Mouse (Mus musculus): Measurements from ENCODE around the gene Nrxn3. TPM values are rescaled to one million over a fixed set of nuclear protein-coding genes. Genes with fewer than 3 reads are reported as not detected.
A peak's percentile ranks its signal among the peaks of the same experiment; 100 is the strongest.

Nrxn3 gene
- total RNA-seq, 2 experiments from 2014 or later: 185 to 191 TPM

DNA sequence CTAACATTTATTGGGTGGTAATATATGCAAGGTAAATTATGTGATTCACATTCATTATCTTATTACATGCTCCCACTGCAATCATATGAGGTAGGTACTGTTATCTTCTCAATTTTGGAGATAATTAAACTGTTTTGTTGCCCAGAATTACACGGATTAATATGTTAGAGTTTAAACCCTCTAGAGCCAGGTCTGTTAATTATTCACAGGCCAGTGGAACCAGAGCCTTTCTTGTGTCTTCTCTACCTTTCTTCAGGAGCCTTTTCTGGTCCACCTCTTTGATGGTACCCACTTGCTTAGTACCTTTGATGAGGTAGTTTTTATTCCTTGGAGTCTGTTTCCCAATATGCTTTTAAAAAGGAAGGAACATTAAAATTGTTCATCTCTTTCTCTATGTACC, 174.7 kb downstream of the Nrxn3 start:
- intact Hi-C loops (cut with DNase I): no loop called here
- no peak for DNase-seq (ENCODE audit: extremely low spot score in 1 of 2, low spot score in 2 of 2)

DNA sequence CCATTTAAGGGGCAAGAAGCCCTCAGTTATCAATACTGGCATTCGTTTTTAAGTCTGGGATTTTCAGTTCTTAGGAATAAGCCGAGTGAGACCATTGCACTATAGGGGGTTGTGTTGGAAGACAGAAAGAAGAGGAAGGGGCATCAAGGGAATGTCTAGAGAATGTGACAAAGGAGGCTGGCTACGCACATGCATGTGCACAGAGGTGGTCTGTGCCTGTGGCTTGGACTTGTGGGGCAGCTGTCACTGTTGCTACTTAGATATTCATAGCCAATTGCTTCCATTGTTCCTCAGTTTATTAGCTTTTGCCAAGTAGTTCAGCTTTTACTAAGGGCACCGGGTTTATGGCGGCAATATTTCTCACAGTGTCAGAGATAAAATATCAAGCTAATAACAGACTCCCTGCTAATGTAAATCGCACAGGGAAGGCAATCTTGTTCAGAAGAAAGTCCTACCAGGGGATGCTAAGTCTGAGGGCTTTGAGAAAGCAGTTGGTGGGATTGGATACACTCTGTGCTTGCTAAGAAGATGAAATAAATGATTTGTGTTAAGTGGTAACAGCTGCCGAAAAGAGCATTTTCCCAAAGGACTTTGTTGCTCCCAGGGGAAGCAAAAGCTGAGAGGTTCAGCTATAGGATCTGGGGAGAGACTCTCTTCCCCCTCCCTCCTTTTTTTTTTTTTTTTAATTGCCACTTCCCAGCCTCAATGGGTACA, 177.5 kb downstream of the Nrxn3 start:
- intact Hi-C loops (cut with DNase I): no loop called here
- DNase-seq (ENCODE audit: extremely low spot score in 1 of 2, low spot score in 2 of 2): no peak

DNA sequence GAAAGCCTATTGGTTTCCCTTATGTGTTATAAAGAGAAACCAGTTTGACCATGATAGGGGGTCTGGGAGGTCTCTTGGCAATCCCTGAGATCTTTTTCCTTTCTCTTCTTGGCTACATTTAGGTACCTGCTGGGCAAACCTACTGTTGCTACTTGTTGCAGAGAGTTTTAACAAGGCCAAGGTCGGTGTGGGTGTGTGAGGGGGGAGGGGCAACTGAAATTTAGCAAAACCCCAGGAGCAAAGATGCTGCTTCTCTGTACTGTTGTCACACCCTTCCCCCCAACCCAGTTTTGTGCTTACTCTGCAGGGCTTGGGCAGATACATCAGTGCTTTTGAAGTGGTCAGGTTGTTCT, 178.0 kb downstream of the Nrxn3 start:
- intact Hi-C loops (cut with DNase I): no loop called here
- DNase-seq (ENCODE audit: extremely low spot score in 1 of 2, low spot score in 2 of 2): no peak

DNA sequence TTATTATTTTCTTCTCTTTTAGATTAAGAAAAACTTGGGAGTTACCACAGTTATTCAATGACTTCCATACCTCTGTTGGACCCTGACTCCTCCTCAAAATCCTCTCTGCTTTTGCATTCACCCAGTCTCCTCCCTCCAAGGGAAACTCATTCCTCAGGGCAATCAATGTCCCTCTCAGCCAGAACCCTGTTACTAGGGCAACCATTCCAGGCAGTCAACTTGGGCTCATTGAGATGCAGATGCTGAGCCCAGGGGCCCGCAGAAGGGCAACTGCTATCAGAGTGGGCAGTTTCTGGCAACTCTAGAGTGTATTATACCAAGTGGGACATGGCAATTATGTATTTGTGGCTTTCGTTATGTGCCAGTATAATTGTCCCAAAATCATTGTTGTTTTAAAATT, 188.1 kb downstream of the Nrxn3 start:
- intact Hi-C loops (cut with DNase I): no loop called here
- peak; percentile 23 for DNase-seq (ENCODE audit: extremely low spot score in 1 of 2, low spot score in 2 of 2)

DNA sequence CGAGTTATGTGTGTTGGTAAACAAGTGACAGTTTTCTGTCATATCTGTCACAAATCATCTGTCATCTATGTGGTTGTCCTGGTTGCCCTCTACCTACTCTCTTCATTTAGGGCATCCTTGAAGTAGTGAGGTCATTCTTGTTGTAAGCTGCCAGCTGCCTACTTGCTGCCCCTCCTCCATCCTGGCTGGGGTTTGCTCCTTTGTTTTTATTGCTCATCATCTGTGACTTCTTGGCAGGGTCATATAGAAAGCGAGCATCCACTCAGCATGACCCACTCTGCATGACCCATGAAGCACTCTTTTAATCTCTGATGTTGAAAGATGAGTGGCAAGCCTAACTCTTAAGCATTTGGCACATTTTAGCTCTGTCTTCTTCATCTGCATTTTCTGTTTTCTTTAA, 194.1 kb downstream of the Nrxn3 start:
- intact Hi-C loops (cut with DNase I): no loop called here
- DNase-seq (ENCODE audit: extremely low spot score in 1 of 2, low spot score in 2 of 2): no peak

DNA sequence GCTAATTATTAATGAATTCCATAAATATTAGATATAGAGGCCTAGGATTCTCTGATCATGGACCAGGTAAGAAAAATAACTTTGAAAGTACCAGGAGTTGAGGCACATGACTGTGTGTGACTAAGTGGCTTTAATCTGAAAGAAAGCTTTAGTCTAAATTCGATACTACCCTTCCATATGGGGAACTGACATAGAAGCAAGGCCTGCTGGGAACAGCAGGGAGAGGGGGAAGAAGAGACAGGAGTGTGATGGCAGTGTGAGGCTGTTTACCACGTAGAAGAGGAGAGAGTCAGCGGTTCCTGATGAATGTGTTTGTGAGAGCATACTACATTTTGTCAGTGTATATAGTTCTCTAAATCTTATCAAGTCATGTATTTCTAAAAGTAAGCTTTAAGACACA, 202.2 kb downstream of the Nrxn3 start:
- no peak for DNase-seq (ENCODE audit: extremely low spot score in 1 of 2, low spot score in 2 of 2)
- intact Hi-C loops (cut with DNase I): no loop called here

DNA sequence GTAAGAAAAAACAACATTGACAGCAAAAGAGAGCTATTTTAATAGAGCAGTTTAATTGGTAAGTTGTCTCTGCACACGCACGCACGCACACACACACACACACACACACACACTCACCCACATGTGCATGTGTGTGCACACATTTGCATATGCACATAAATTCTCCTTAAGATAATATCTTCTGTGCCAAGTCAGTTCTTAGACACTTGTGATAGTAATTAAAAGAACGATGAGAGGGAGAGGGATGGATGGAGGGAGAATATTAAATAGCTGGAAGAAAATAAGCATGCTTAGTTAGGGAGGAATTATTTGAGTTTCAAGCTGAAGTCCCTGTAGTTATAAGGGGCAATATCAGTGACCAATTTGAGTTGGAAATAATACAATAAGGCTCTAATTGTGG, 203.6 kb downstream of the Nrxn3 start:
- intact Hi-C loops (cut with DNase I): no loop called here
- DNase-seq (ENCODE audit: extremely low spot score in 1 of 2, low spot score in 2 of 2): no peak

DNA sequence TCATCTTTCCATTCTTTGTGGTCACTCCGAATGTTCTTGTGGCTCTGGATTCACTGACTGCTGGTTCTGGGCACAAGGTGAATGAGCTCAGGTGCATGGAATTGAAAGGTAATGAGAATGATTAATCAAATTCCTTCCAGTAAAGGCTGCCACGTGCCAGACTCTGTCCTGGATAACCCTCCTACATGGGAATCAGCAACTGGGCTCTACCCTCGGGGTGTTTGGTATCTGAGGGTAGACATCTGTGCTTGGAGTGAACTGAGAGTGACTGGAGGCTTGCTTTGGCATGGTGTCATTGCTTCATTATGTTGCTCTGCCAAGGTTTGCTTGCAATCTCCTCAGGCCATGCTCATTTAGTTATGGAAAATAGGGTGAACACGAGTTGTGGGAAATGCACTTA, 209.0 kb downstream of the Nrxn3 start:
- DNase-seq (ENCODE audit: extremely low spot score in 1 of 2, low spot score in 2 of 2): no peak
- intact Hi-C loops (cut with DNase I): no loop called here

DNA sequence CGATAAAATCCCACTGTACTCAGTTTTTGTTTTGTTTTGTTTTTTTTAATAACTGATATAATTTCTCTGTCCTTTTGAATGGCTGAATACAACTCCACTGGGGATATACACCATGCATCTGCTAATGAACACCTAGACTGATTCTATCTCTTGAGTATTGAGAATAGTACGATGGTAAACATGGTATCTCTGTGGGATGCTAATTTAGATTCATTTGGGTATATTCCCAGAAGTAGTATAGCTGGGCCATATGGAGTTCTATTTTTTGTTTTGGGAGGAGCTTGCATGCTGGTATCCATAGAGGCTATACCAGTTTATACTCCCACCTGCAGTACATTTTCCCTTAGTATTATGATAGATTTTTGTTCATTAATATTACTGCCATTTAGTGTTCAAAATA, 217.0 kb downstream of the Nrxn3 start:
- intact Hi-C loops (cut with DNase I): no loop called here
- DNase-seq (ENCODE audit: extremely low spot score in 1 of 2, low spot score in 2 of 2): no peak

DNA sequence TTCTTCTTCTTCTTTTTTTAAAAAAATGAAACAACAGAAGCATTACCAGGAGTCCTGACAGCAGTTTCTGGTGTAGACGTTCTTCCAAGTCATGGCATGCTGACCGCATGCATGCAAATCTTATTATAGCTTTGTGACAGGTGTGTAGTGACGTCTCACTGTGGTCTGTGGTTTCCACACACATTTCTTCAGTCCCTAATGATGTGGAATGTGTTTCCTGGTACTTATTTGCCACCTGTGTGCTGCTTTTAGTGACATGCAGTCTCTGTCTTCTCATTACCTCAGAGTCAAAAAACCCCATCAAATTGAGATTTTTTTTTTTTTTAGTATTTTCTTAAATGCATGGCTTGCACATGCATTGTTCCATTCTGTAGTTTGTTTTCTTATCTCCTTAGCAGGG, 222.3 kb downstream of the Nrxn3 start:
- intact Hi-C loops (cut with DNase I): no loop called here
- DNase-seq (ENCODE audit: extremely low spot score in 1 of 2, low spot score in 2 of 2): no peak

DNA sequence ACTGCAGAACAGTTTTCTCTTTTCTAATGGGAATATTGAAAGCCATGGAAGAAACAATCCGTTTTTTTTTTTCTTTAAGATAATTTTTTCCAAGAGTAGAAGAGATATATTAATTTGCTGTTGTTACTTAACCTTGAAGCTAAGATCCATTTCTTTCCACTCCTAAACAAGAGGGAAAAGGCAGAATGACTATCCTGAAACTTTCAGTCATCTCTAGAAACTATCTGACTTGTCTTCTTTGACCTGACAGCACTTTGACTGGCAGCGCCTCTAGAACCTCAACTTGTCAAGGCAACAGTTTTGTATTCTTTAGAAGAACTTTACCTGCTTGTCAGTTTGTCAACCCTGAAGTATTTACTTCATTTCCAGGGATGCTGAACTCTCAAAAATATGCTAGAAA, 227.2 kb downstream of the Nrxn3 start:
- DNase-seq (ENCODE audit: extremely low spot score in 1 of 2, low spot score in 2 of 2): no peak
- intact Hi-C loops (cut with DNase I): no loop called here

DNA sequence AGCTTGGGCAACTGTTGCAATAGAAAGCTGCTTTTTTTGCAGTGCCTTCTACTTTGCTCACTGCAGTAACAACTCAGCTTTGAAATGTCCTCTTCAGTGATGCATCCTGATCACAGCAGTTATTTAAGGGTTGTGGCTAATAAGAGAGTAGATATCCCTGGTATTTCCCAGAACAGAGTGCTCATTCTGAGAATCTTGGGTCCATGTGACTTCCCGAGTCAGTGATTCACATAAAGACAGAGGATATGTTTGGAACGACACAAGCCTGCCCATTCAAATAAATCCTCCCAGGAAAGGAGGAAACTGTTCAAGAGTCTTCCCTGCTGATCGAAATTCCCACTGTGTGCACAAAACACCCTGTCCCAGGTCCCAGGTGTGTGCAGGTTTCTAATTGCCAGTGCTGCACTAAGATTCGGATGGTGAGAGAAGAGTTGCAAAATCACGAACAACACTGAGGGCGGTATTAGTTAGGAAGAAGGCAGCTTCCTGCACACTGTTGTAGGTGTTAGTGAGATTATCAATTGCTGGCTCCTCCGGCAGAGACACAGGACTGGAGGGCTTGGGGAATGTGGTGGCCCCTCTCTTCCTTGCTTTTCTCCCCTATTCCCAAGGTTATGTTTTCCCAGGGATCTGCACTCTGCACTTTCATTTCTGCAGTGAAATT, 230.4 kb downstream of the Nrxn3 start:
- no peak for DNase-seq (ENCODE audit: extremely low spot score in 1 of 2, low spot score in 2 of 2)
- intact Hi-C loops (cut with DNase I): no loop called here

DNA sequence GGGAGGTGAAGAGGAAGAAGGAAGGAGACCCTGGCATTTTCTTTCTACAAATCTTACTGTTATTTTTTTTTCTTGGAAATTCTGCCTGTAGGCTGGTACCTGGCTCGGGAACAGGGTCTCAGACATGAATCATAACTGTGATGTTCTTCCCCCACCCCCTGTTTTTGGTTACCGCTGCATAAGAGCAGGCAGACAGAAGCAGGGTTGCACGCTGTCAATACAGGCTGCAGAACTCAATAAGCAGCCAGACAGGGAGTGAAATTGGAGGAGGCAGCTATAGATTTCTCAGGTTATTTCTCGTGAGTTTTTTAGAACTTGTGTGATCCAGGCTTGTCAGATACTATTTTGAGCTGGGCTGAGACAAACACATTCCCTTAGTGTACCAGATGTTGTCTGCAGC, 231.1 kb downstream of the Nrxn3 start:
- intact Hi-C loops (cut with DNase I): no loop called here
- no peak for DNase-seq (ENCODE audit: extremely low spot score in 1 of 2, low spot score in 2 of 2)

DNA sequence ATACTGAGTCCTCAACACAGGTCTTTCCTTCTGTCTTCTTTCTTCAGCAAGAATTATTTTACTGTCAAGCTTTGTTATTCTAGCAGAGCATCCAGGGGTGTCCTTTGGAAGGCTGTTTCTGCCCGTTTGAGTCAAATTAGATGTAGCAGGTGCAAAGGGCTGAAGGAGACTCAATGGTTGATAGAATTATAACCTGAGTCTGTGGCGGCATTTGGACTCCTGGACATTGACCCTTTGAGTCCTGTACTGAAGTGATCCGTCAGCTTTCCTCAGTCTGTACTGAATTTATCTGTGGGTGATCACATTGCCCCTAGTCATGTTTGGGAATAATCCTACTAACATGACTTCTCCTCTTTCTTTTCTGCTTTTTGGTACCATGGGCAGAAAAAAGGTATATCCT, 234.8 kb downstream of the Nrxn3 start:
- no peak for DNase-seq (ENCODE audit: extremely low spot score in 1 of 2, low spot score in 2 of 2)
- intact Hi-C loops (cut with DNase I): no loop called here

DNA sequence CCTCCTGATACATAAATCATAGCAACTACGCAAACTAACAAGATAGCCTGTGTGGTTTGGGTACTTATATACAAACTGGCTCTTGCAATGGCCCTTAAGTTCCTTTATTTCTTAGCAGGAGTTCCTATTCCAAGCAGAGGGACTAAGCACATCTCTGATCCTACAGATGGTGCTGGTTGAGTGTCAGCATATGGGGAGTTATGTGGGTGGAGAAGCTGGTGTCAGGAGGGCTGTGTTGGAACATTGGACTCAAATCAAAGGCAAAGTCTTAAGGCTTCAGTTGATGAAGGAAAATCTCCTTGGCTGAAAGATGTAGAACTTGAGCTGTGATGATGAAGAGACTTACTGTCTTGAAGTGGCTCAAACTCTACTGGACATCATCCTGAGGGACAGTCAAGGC, 238.1 kb downstream of the Nrxn3 start:
- no peak for DNase-seq (ENCODE audit: extremely low spot score in 1 of 2, low spot score in 2 of 2)
- intact Hi-C loops (cut with DNase I): no loop called here

DNA sequence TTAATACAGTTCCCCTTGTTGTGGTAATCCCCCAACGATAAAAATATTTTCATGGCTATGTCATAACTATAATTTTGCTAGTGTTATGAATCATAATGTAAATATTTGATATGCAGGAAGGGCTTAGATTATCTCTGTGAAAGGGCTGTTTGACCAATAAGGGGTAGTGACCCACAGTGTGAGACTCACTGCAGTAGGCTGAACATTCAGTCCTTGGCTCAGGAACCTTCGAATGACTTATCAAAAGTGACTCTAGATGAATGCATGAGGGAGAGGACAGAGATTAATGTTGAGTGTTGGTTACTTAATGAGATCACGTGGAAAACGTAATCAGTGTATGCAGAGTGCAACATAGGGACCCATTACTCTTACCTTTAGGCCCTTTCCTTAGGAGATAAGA, 243.7 kb downstream of the Nrxn3 start:
- DNase-seq (ENCODE audit: extremely low spot score in 1 of 2, low spot score in 2 of 2): no peak
- intact Hi-C loops (cut with DNase I): no loop called here

DNA sequence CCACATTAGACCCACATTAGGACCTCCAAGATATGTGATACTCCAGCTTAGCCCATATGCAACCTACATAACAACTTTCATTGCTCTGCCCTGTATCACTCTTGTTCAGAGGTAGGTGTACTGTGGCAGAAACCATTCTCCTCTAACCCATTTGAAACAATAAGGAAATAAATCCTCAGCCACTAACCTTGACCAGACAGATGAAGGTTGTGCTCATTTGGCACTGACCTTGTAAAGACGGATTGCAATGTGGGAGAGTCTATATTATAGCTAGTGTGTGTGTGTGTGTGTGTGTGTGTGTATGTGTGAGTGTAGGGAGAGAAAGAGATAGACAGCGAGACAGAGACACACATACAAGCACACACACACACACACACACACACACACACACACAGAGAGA, 253.9 kb downstream of the Nrxn3 start:
- DNase-seq (ENCODE audit: extremely low spot score in 1 of 2, low spot score in 2 of 2): no peak
- intact Hi-C loops (cut with DNase I): no loop called here

DNA sequence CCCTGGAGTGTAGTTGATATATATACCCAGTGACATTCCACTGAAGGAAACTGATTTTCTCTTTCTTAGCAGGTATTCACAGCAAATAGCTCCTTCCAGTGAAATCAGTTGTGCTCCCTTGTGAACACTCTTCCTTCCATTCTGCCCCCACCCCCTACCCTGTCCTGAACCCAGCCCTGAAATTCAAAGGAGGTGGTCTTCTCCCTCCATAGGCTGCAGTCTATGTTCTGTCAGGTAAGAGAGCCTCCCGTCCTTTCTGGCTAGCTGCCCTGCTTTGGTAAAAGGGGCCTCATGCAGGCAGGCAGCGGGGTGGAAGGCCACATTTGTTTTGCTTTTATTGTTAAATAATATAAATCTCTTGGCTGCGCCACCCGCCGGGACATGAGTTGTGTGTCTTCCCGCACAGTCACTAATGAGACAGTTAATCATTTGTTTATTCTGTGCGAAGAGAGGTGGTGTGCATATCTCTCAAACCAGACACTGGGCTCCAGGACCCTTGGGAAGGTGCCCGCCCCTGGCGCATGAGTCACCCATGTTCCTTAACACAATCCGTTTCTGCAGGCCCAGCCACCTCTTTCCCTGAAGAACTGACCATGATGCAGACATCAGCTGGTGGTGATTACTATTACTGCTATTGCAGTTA, 261.1 kb downstream of the Nrxn3 start:
- peak in 1 of 2 experiments; percentile 21 for DNase-seq (ENCODE audit: extremely low spot score in 1 of 2, low spot score in 2 of 2)
- intact Hi-C loops (cut with DNase I): no loop called here

DNA sequence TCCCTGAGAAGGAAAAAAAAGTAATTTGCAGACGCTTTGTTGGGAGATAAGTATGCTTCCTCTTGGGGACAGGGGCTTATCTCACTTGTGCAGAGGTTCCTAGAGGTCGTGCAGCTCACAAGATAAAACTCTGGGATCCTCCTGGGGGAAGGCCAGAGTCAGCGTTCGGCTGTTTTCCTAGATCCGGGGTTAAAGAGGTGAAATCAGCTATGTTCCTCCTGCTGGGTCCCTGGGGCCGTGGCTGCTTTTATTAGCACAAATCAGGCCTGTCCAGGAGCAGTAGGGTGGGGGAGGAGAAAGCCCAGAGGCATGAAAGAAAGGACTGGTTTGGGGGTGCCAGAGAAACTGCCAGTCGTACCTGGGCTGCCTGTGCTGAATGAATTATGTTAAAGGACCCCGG, 261.7 kb downstream of the Nrxn3 start:
- peak in 1 of 2 experiments; percentile 20 for DNase-seq (ENCODE audit: extremely low spot score in 1 of 2, low spot score in 2 of 2)
- intact Hi-C loops (cut with DNase I): no loop called here

DNA sequence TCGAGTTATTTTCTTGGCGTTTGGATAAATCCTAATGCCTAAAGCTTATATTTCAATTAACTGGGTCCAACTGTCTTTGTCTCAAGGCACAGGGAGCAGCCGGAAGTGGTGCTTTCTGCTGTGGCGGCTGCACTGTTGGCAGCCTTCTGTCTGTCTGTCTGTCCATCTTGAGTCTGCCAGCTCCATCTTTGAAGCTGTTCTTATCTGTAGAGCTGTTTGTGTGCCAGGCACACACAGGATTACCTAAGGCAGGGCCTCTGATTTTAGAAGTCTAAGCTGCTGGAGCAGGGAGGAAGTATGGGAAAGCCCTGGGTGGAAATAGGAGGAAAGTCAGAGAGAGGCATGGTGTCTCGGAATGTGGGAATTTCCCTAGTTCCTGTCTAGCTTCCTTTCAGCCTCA, 262.1 kb downstream of the Nrxn3 start:
- no peak for DNase-seq (ENCODE audit: extremely low spot score in 1 of 2, low spot score in 2 of 2)
- intact Hi-C loops (cut with DNase I): no loop called here

DNA sequence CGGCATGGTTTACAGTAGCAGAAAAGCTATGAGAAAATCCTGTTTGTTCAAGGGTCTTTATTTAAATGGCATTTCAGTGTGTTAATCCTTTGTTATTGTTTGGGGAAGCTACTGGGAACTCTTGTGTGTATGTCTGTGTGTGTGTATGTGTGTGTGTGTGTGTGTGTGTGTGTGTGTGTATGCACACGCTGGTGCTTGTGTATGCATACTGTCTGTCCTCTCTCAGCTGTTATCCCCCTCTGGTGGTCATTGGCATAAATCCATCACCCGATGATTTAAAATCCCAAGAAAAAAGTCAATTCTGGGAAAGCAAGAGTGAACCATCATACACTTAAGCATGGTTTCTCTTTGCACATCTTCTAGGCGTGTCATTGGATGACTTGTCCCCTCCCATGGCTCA, 264.4 kb downstream of the Nrxn3 start:
- DNase-seq (ENCODE audit: extremely low spot score in 1 of 2, low spot score in 2 of 2): no peak
- intact Hi-C loops (cut with DNase I): no loop called here
